12 mouse cellular contexts compared by ENCODE assay signal in genomic region chr17:12364426-12364735, GRCm38 (mm10). TPM values are rescaled to one million over a fixed set of nuclear protein-coding genes. Genes with fewer than 3 reads are reported as not detected.
DNase-seq lines count a peak whose midpoint lies in the region; ATAC-seq and TF ChIP-seq lines count a peak whose summit lies in the region.
"Had no signal": no experiment of that assay in that cellular context is flagged by ENCODE, and none has a peak within 500 bp of the region (broad histone marks: within the 10 kb centered on the region; RNA-seq: fewer than 3 reads in every experiment).

No protein-coding gene starts in this region.

- no peak overlapping the region for H3K27ac ChIP-seq in forebrain, embryonic 12.5 days
- H3K27ac ChIP-seq in forebrain, embryonic 10.5 days: no peak overlapping the region
- H3K27ac ChIP-seq in heart, embryonic 10.5 days: no peak overlapping the region

- no peak overlapping the region for H3K9ac ChIP-seq in forebrain, embryonic 12.5 days

- WGBS in forebrain, embryonic 12.5 days: 58% methylated on average over 8 of the region's 8 CpGs
- WGBS in forebrain, embryonic 10.5 days: 67% methylated on average over 8 of the region's 8 CpGs
- WGBS in heart, embryonic 10.5 days: 75% methylated on average over 8 of the region's 8 CpGs

- H3K36me3 ChIP-seq in forebrain, embryonic 12.5 days (replicated peaks): no peaks in the 10 kb centered on the region
- no peaks in the 10 kb centered on the region for H3K36me3 ChIP-seq in forebrain, embryonic 10.5 days (replicated peaks)
- H3K36me3 ChIP-seq in C2C12 (ENCODE audit: control insufficient read depth, insufficient read depth): no peaks in the 10 kb centered on the region
- H3K36me3 ChIP-seq in heart, embryonic 10.5 days: no peaks in the 10 kb centered on the region

- peak overlapping the region; percentile 13 for H3ac ChIP-seq in C2C12 (ENCODE audit: control insufficient read depth, insufficient read length, low read depth)

- H3K4me2 ChIP-seq in forebrain, embryonic 12.5 days: no peak overlapping the region

- 0 out of 2 replicates have a peak, but pooled peaks have one; percentile 27 for ATAC-seq in forebrain, embryonic 12.5 days (ENCODE audit: low FRiP score)
- ATAC-seq in common myeloid progenitor, adult 5-6 weeks (replicated peaks; ENCODE audit: low read depth, poor library complexity, severe bottlenecking): peak; percentile 13

- no peaks in the 10 kb centered on the region for H3K79me2 ChIP-seq in C2C12 (ENCODE audit: control insufficient read depth, insufficient read depth)

- DNase-seq in forebrain, embryonic 10.5 days (ENCODE audit: extremely low spot score, low spot score): no peak
- peak; percentile 40 to 58 for DNase-seq in left cerebral cortex, postnatal 14 days (ENCODE audit: low spot score in 2 of 2)
- no peak for DNase-seq in spleen, postnatal 4 days (ENCODE audit: low spot score in 2 of 2)
- no peak for DNase-seq in heart, embryonic 10.5 days (ENCODE audit: low spot score)
- no peak for DNase-seq in kidney, adult 8-10 months
- DNase-seq: cerebellum, adult 8-10 months; lung, postnatal 4 days had no signal

- no peaks in the 10 kb centered on the region for H3K79me3 ChIP-seq in C2C12 (ENCODE audit: low read depth)

- H3K9me3 ChIP-seq in forebrain, embryonic 12.5 days: no peaks in the 10 kb centered on the region
- no peaks in the 10 kb centered on the region for H3K9me3 ChIP-seq in forebrain, embryonic 10.5 days
- no peaks in the 10 kb centered on the region for H3K9me3 ChIP-seq in heart, embryonic 10.5 days

- TF ChIP-seq CTCF in C2C12 (IDR thresholded peaks at IDR 0.05; ENCODE audit: control insufficient read depth, insufficient read depth, insufficient read length): no peak

- no peaks in the 10 kb centered on the region for H3K27me3 ChIP-seq in forebrain, embryonic 12.5 days
- H3K27me3 ChIP-seq in forebrain, embryonic 10.5 days (ENCODE audit: poor library complexity, severe bottlenecking): no peaks in the 10 kb centered on the region
- H3K27me3 ChIP-seq in C2C12 (ENCODE audit: control insufficient read depth, insufficient read depth, insufficient read length): no peaks in the 10 kb centered on the region
- peaks cover 5% of the 10 kb centered on the region; the same call in 1 of the 2 replicates for H3K27me3 ChIP-seq in heart, embryonic 10.5 days (ENCODE audit: insufficient read depth, poor library complexity, severe bottlenecking)

- no peak overlapping the region for H3K4me3 ChIP-seq in forebrain, embryonic 12.5 days (replicated peaks)
- H3K4me3 ChIP-seq in forebrain, embryonic 10.5 days: no peak overlapping the region
- no peak overlapping the region for H3K4me3 ChIP-seq in C2C12 (ENCODE audit: insufficient read depth, poor library complexity, severe bottlenecking)
- H3K4me3 ChIP-seq in heart, embryonic 10.5 days: no peak overlapping the region

- intact Hi-C loops in left cerebral cortex, postnatal 14 days (cut with DNase I): no loop called here

- H3K4me1 ChIP-seq in forebrain, embryonic 12.5 days: peaks cover 3% of the 10 kb centered on the region; the same call in 1 of the 2 replicates
- H3K4me1 ChIP-seq in forebrain, embryonic 10.5 days: peaks cover 13% of the 10 kb centered on the region
- H3K4me1 ChIP-seq in heart, embryonic 10.5 days: peaks cover 4% of the 10 kb centered on the region; the same call in 1 of the 2 replicates

TF ChIP-seq in C2C12, 6 proteins besides CTCF, POLR2A, EP300 and RAD21:
- TF ChIP-seq USF1 (IDR thresholded peaks at IDR 0.05; ENCODE audit: low read depth) (peak; percentile 82), MYOD1 (IDR thresholded peaks at IDR 0.05; ENCODE audit: control insufficient read depth, insufficient read length, low read depth) (no peak)

RNA-seq across cellular contexts. Expression of gene Plg, which starts 14.0 kb away (rescaled TPM):
- polyA plus RNA-seq in forebrain, embryonic 12.5 days (2016; fragmentation: Nextera tagmentation; extraction: Ambion mirVana): 0.10 TPM in 1 of 2 replicates, not detected in the other
- 0.07 TPM in 1 of 2 replicates, not detected in the other for polyA plus RNA-seq in forebrain, embryonic 10.5 days (2016; fragmentation: Nextera tagmentation; extraction: Ambion mirVana)
- 0.01 TPM for polyA plus RNA-seq in C2C12 (2012; fragmentation: generic; extraction: Trizol)
- not detected in 2 replicates for total RNA-seq in common myeloid progenitor, adult 5-6 weeks (2017)
- not detected for total RNA-seq in left cerebral cortex, postnatal 14 days (2021)
- polyA plus RNA-seq in heart, embryonic 10.5 days (2016; fragmentation: Nextera tagmentation; extraction: Ambion mirVana): 0.63 and 19.7 TPM in 2 replicates
- polyA plus RNA-seq: gonadal fat pad, adult 2 months; small intestine, adult 2 months had no signal

RNA-seq across cellular contexts. Expression of gene Map3k4, which starts 45.8 kb away (rescaled TPM):
- 52.6 and 54.1 TPM in 2 replicates for polyA plus RNA-seq in forebrain, embryonic 12.5 days (2016; fragmentation: Nextera tagmentation; extraction: Ambion mirVana)
- 49.4 and 49.5 TPM in 2 replicates for polyA plus RNA-seq in forebrain, embryonic 10.5 days (2016; fragmentation: Nextera tagmentation; extraction: Ambion mirVana)
- polyA plus RNA-seq in C2C12 (2012; fragmentation: generic; extraction: Trizol): 20.9 TPM
- 25.0 and 38.5 TPM in 2 replicates for total RNA-seq in common myeloid progenitor, adult 5-6 weeks (2017)
- 10 to 100 TPM; 36.1 to 39.2 TPM for total RNA-seq in left cerebral cortex, postnatal 14 days (2021)
- 40.2 and 52.2 TPM in 2 replicates for polyA plus RNA-seq in heart, embryonic 10.5 days (2016; fragmentation: Nextera tagmentation; extraction: Ambion mirVana)

Comparison
In these comparisons a context has a peak if more than half of its experiments do, and no peak if none do; other contexts are left out.
1. DNase-seq: peak in left cerebral cortex, postnatal 14 days (2 of 2); none in forebrain, embryonic 10.5 days (single experiment), spleen, postnatal 4 days (0 of 2), heart, embryonic 10.5 days (single experiment) and kidney, adult 8-10 months (0 of 2).